Mouse (Mus musculus): Measurements from ENCODE around the gene Asf1b. TPM values are rescaled to one million over a fixed set of nuclear protein-coding genes. Genes with fewer than 3 reads are reported as not detected.
"Not testable (repeated sequence)": the region's sequence is repeated elsewhere in the genome, so short reads cannot be mapped to it uniquely, and the experiment has no call there.

The Asf1b gene
- polyA plus RNA-seq, 1 experiment from 2014 or later: 64.8 TPM

GRCm38 (mm10) chr8:83980250-83980649, 24.9 kb downstream of the Asf1b start:
- no peak overlapping the region for H3K4me2 ChIP-seq (ENCODE audit: low read length)
- no peak overlapping the region for H3K4me3 ChIP-seq (ENCODE audit: low read depth, low read length)
- H3K36me3 ChIP-seq (ENCODE audit: control insufficient read depth, insufficient read depth, low read length): peaks cover 66% of the 10 kb centered on the region
- H3K9ac ChIP-seq (ENCODE audit: low read length): no peak overlapping the region
- no peak for DNase-seq (ENCODE audit: low spot score)
- peaks cover 13% of the 10 kb centered on the region for H3K4me1 ChIP-seq (replicated peaks; ENCODE audit: control insufficient read depth, insufficient read depth, low read length)
- 85% methylated on average over 1 of the region's 1 CpGs for WGBS
- H3K27me3 ChIP-seq (replicated peaks; ENCODE audit: control insufficient read depth, insufficient read depth, low read length): no peaks in the 10 kb centered on the region
- no peak overlapping the region for H3K27ac ChIP-seq (ENCODE audit: low read depth)
- no peak for ATAC-seq (replicated peaks; ENCODE audit: low FRiP score, low TSS enrichment, low read depth)
- no peaks in the 10 kb centered on the region for H3K9me3 ChIP-seq (ENCODE audit: control insufficient read depth, low read length)

- Histone ChIP-seq H3K4me1 (replicated peaks; ENCODE audit: control insufficient read depth, insufficient read depth, low read length) (peaks cover 13% of the 10 kb centered on the region), H3K4me2 (ENCODE audit: low read length) (no peak overlapping the region), H3K36me3 (ENCODE audit: control insufficient read depth, insufficient read depth, low read length) (peaks cover 72% of the 10 kb centered on the region), H3K27me3 (replicated peaks; ENCODE audit: control insufficient read depth, insufficient read depth, low read length) (no peaks in the 10 kb centered on the region), H3K27ac (ENCODE audit: low read depth) (no peak overlapping the region), H3K9ac (ENCODE audit: low read length) (no peak overlapping the region), H3K9me3 (ENCODE audit: control insufficient read depth, low read length) (no peaks in the 10 kb centered on the region), H3K4me3 (ENCODE audit: low read depth, low read length) (no peak overlapping the region)
- 85% methylated on average over 8 of the region's 8 CpGs for WGBS
- DNase-seq (ENCODE audit: low spot score) (no peak), ATAC-seq (replicated peaks; ENCODE audit: low FRiP score, low TSS enrichment, low read depth) (no peak)
These were observed 25.5 kb downstream of the Asf1b start for GRCm38 (mm10) chr8:83980845-83981244.

- Histone ChIP-seq H3K27ac (ENCODE audit: low read depth) (no peak overlapping the region), H3K4me2 (ENCODE audit: low read length) (no peak overlapping the region), H3K9ac (ENCODE audit: low read length) (no peak overlapping the region), H3K4me3 (ENCODE audit: low read depth, low read length) (no peak overlapping the region), H3K36me3 (ENCODE audit: control insufficient read depth, insufficient read depth, low read length) (peaks cover 78% of the 10 kb centered on the region), H3K27me3 (replicated peaks; ENCODE audit: control insufficient read depth, insufficient read depth, low read length) (no peaks in the 10 kb centered on the region), H3K4me1 (replicated peaks; ENCODE audit: control insufficient read depth, insufficient read depth, low read length) (peaks cover 13% of the 10 kb centered on the region), H3K9me3 (ENCODE audit: control insufficient read depth, low read length) (no peaks in the 10 kb centered on the region)
- 95% methylated on average over 7 of the region's 7 CpGs for WGBS
- no peak for DNase-seq (ENCODE audit: low spot score)
- ATAC-seq (replicated peaks; ENCODE audit: low FRiP score, low TSS enrichment, low read depth): no peak
These were observed 26.2 kb downstream of the Asf1b start for GRCm38 (mm10) chr8:83981533-83981932.

- 80% methylated on average over 4 of the region's 4 CpGs for WGBS
- ATAC-seq (replicated peaks; ENCODE audit: low FRiP score, low TSS enrichment, low read depth): no peak
- no peak for DNase-seq (ENCODE audit: low spot score)
- no peak overlapping the region for H3K27ac ChIP-seq (ENCODE audit: low read depth)
- H3K9me3 ChIP-seq (ENCODE audit: control insufficient read depth, low read length): no peaks in the 10 kb centered on the region
- H3K4me2 ChIP-seq (ENCODE audit: low read length): no peak overlapping the region
- no peak overlapping the region for H3K9ac ChIP-seq (ENCODE audit: low read length)
- no peak overlapping the region for H3K4me3 ChIP-seq (ENCODE audit: low read depth, low read length)
- H3K27me3 ChIP-seq (replicated peaks; ENCODE audit: control insufficient read depth, insufficient read depth, low read length): no peaks in the 10 kb centered on the region
- peaks cover 5% of the 10 kb centered on the region for H3K4me1 ChIP-seq (replicated peaks; ENCODE audit: control insufficient read depth, insufficient read depth, low read length)
- peaks cover 87% of the 10 kb centered on the region for H3K36me3 ChIP-seq (ENCODE audit: control insufficient read depth, insufficient read depth, low read length)
These were observed 27.1 kb downstream of the Asf1b start for GRCm38 (mm10) chr8:83982449-83982848.

GRCm38 (mm10) chr8:83983222-83983621, 27.9 kb downstream of the Asf1b start:
- not testable (repeated sequence) for H3K27ac ChIP-seq (ENCODE audit: low read depth); H3K4me3 ChIP-seq (ENCODE audit: low read depth, low read length)
- peaks cover 91% of the 10 kb centered on the region for H3K36me3 ChIP-seq (ENCODE audit: control insufficient read depth, insufficient read depth, low read length)

GRCm38 (mm10) chr8:83989243-83989642, 33.9 kb downstream of the Asf1b start:
- no peak overlapping the region for H3K27ac ChIP-seq (ENCODE audit: low read depth)
- H3K9ac ChIP-seq (ENCODE audit: low read length): no peak overlapping the region
- no peak for DNase-seq (ENCODE audit: low spot score)
- ATAC-seq (replicated peaks; ENCODE audit: low FRiP score, low TSS enrichment, low read depth): no peak
- H3K4me3 ChIP-seq (ENCODE audit: low read depth, low read length): no peak overlapping the region
- H3K4me2 ChIP-seq (ENCODE audit: low read length): no peak overlapping the region
- H3K4me1 ChIP-seq (replicated peaks; ENCODE audit: control insufficient read depth, insufficient read depth, low read length): no peaks in the 10 kb centered on the region
- H3K36me3 ChIP-seq (ENCODE audit: control insufficient read depth, insufficient read depth, low read length): peaks cover 92% of the 10 kb centered on the region
- H3K9me3 ChIP-seq (ENCODE audit: control insufficient read depth, low read length): no peaks in the 10 kb centered on the region
- WGBS: 86% methylated on average over 7 of the region's 7 CpGs
- no peaks in the 10 kb centered on the region for H3K27me3 ChIP-seq (replicated peaks; ENCODE audit: control insufficient read depth, insufficient read depth, low read length)

More at GRCm38 (mm10) chr8:83983222-83983621, 27.9 kb downstream of the Asf1b start:
- not testable (repeated sequence) for H3K4me1 ChIP-seq (replicated peaks; ENCODE audit: control insufficient read depth, insufficient read depth, low read length); ATAC-seq (replicated peaks; ENCODE audit: low FRiP score, low TSS enrichment, low read depth); H3K9ac ChIP-seq (ENCODE audit: low read length); DNase-seq (ENCODE audit: low spot score); H3K27me3 ChIP-seq (replicated peaks; ENCODE audit: control insufficient read depth, insufficient read depth, low read length); H3K9me3 ChIP-seq (ENCODE audit: control insufficient read depth, low read length); H3K4me2 ChIP-seq (ENCODE audit: low read length)
- WGBS: 96% methylated on average over 2 of the region's 2 CpGs

GRCm38 (mm10) chr8:83990170-83990569, 34.9 kb downstream of the Asf1b start:
- Histone ChIP-seq H3K4me1 (replicated peaks; ENCODE audit: control insufficient read depth, insufficient read depth, low read length) (no peaks in the 10 kb centered on the region), H3K4me3 (ENCODE audit: low read depth, low read length) (no peak overlapping the region), H3K4me2 (ENCODE audit: low read length) (no peak overlapping the region), H3K9ac (ENCODE audit: low read length) (no peak overlapping the region), H3K27me3 (replicated peaks; ENCODE audit: control insufficient read depth, insufficient read depth, low read length) (no peaks in the 10 kb centered on the region), H3K9me3 (ENCODE audit: control insufficient read depth, low read length) (no peaks in the 10 kb centered on the region), H3K36me3 (ENCODE audit: control insufficient read depth, insufficient read depth, low read length) (peaks cover 92% of the 10 kb centered on the region), H3K27ac (ENCODE audit: low read depth) (no peak overlapping the region)
- ATAC-seq (replicated peaks; ENCODE audit: low FRiP score, low TSS enrichment, low read depth): no peak
- DNase-seq (ENCODE audit: low spot score): no peak
- 94% methylated on average over 14 of the region's 14 CpGs for WGBS

- Histone ChIP-seq H3K9me3 (ENCODE audit: control insufficient read depth, low read length) (no peaks in the 10 kb centered on the region), H3K27ac (ENCODE audit: low read depth) (no peak overlapping the region), H3K27me3 (replicated peaks; ENCODE audit: control insufficient read depth, insufficient read depth, low read length) (no peaks in the 10 kb centered on the region), H3K36me3 (ENCODE audit: control insufficient read depth, insufficient read depth, low read length) (peaks cover 71% of the 10 kb centered on the region), H3K4me1 (replicated peaks; ENCODE audit: control insufficient read depth, insufficient read depth, low read length) (peaks cover 5% of the 10 kb centered on the region), H3K4me3 (ENCODE audit: low read depth, low read length) (no peak overlapping the region), H3K9ac (ENCODE audit: low read length) (no peak overlapping the region), H3K4me2 (ENCODE audit: low read length) (no peak overlapping the region)
- 81% methylated on average over 2 of the region's 2 CpGs for WGBS
- DNase-seq (ENCODE audit: low spot score) (no peak), ATAC-seq (replicated peaks; ENCODE audit: low FRiP score, low TSS enrichment, low read depth) (no peak)
These were observed 37.2 kb downstream of the Asf1b start for GRCm38 (mm10) chr8:83992488-83992887.

- Histone ChIP-seq H3K27me3 (replicated peaks; ENCODE audit: control insufficient read depth, insufficient read depth, low read length) (no peaks in the 10 kb centered on the region), H3K9me3 (ENCODE audit: control insufficient read depth, low read length) (no peaks in the 10 kb centered on the region), H3K9ac (ENCODE audit: low read length) (no peak overlapping the region), H3K4me3 (ENCODE audit: low read depth, low read length) (no peak overlapping the region), H3K4me2 (ENCODE audit: low read length) (no peak overlapping the region), H3K27ac (ENCODE audit: low read depth) (no peak overlapping the region), H3K4me1 (replicated peaks; ENCODE audit: control insufficient read depth, insufficient read depth, low read length) (peaks cover 9% of the 10 kb centered on the region), H3K36me3 (ENCODE audit: control insufficient read depth, insufficient read depth, low read length) (peaks cover 55% of the 10 kb centered on the region)
- no peak for ATAC-seq (replicated peaks; ENCODE audit: low FRiP score, low TSS enrichment, low read depth)
- DNase-seq (ENCODE audit: low spot score): no peak
- 85% methylated on average over 3 of the region's 3 CpGs for WGBS
These were observed 38.7 kb downstream of the Asf1b start for GRCm38 (mm10) chr8:83994030-83994429.

Data from intestine, embryonic 14.5 days (tissue).